Mouse (Mus musculus) CH12.LX (cell line): Measurements from ENCODE around the gene Fry. TPM values are rescaled to one million over a fixed set of nuclear protein-coding genes. Genes with fewer than 3 reads are reported as not detected.
A peak's percentile ranks its signal among the peaks of the same experiment; 100 is the strongest.

Experiments used
- DNase-seq: peaks from one replicate; pipeline ENCODE4 v3.0.0-alpha.2; 2013; ENCODE audit errors: extremely low read depth
- H3K27ac ChIP-seq: 2 replicates; pipeline ENCODE4 v1.5.1; 2012; ENCODE audit warnings: low read depth, mild to moderate bottlenecking, control low read depth, moderate library complexity; ENCODE audit not compliant: insufficient read depth
- H3K27me3 ChIP-seq: replicated peaks from 2 replicates; pipeline ENCODE3; 2012; ENCODE audit warnings: inconsistent platforms
- H3K36me3 ChIP-seq, 2 experiments: replicated peaks in 1 of 2; 2 replicates each; pipeline versions ENCODE3 to v1.6.1; 2012; ENCODE audit warnings: inconsistent platforms in 1 of 2, low read length in 1 of 2, mild to moderate bottlenecking in 1 of 2, mixed read lengths in 1 of 2, moderate library complexity in 1 of 2; ENCODE audit not compliant: control insufficient read depth in 1 of 2, insufficient read depth in 1 of 2
- H3K4me1 ChIP-seq, 2 experiments: 2 replicates each; pipeline ENCODE4 v1.6.1; 2012; ENCODE audit warnings: inconsistent platforms in 1 of 2, moderate library complexity in 1 of 2; ENCODE audit not compliant: insufficient read depth in 2 of 2, control insufficient read depth in 1 of 2
- H3K4me2 ChIP-seq: 2 replicates; pipeline ENCODE4 v1.6.1; 2012; ENCODE audit warnings: low read depth, mild to moderate bottlenecking, control low read depth; ENCODE audit not compliant: poor library complexity, insufficient read depth, severe bottlenecking
- H3K4me3 ChIP-seq, 3 experiments: fragments of 150-350 bp in 1 of 3; sonication (generic) in 1 of 3; replicated peaks in 1 of 3; 2 replicates each; pipeline versions ENCODE3 to v1.5.1; 2011 to 2012; ENCODE audit warnings: low read depth in 2 of 3, low read length in 2 of 3, mild to moderate bottlenecking in 2 of 3, moderate library complexity in 2 of 3, control low read depth in 1 of 3, improper control_type of control experiment in 1 of 3, inconsistent platforms in 1 of 3, mixed read lengths in 1 of 3; ENCODE audit not compliant: poor library complexity in 1 of 3
- H3K79me2 ChIP-seq: replicated peaks from 2 replicates; pipeline ENCODE4 v1.6.1; 2012; ENCODE audit warnings: mild to moderate bottlenecking, moderate library complexity; ENCODE audit not compliant: control insufficient read depth, poor library complexity, insufficient read depth, severe bottlenecking; ENCODE audit errors: extremely low read depth
- H3K9ac ChIP-seq: 2 replicates; pipeline ENCODE4 v1.6.1; 2012; ENCODE audit warnings: low read depth, mild to moderate bottlenecking, control low read depth, moderate library complexity; ENCODE audit not compliant: insufficient read depth
- H3K9me3 ChIP-seq: replicated peaks from 2 replicates; pipeline ENCODE3; 2012; ENCODE audit warnings: low read length, inconsistent platforms, mixed read lengths
- CHD2 ChIP-seq: IDR thresholded peaks from 2 replicates; pipeline ENCODE4 v1.6.1; 2011; ENCODE audit warnings: low read length, improper control_type of control experiment
- CTCF ChIP-seq, 2 experiments: IDR thresholded peaks in 1 of 2; conservative IDR thresholded peaks in 1 of 2; 2 replicates each; pipeline ENCODE4 v1.5.1; 2011 to 2012; ENCODE audit warnings: low read depth in 2 of 2, low read length in 2 of 2, improper control_type of control experiment in 1 of 2, inconsistent platforms in 1 of 2, mild to moderate bottlenecking in 1 of 2, moderate library complexity in 1 of 2
- E2F4 ChIP-seq: IDR thresholded peaks from 2 replicates; pipeline ENCODE4 v1.6.1; 2011; ENCODE audit warnings: low read depth, low read length, improper control_type of control experiment; ENCODE audit not compliant: insufficient replicate concordance
- ETS1 ChIP-seq: conservative IDR thresholded peaks from 2 replicates; pipeline ENCODE4 v1.6.1; 2012; ENCODE audit warnings: low read depth, mild to moderate bottlenecking, inconsistent platforms, low read length, improper control_type of control experiment, moderate library complexity
- GABPA ChIP-seq: IDR thresholded peaks from 2 replicates; pipeline ENCODE4 v1.6.1; 2012; ENCODE audit warnings: low read depth, low read length, improper control_type of control experiment, inconsistent platforms; ENCODE audit not compliant: insufficient replicate concordance
- JUND ChIP-seq: conservative IDR thresholded peaks from 2 replicates; pipeline ENCODE4 v1.6.1; 2011; ENCODE audit warnings: low read depth, low read length, improper control_type of control experiment
- KAT2A ChIP-seq: IDR thresholded peaks from 2 replicates; pipeline ENCODE4 v1.6.1; 2012; ENCODE audit warnings: low read length, improper control_type of control experiment, inconsistent platforms; ENCODE audit not compliant: insufficient replicate concordance
- MAX ChIP-seq: IDR thresholded peaks from 2 replicates; pipeline ENCODE4 v1.6.1; 2011; ENCODE audit warnings: low read length, improper control_type of control experiment
- MAZ ChIP-seq: IDR thresholded peaks from 2 replicates; pipeline ENCODE4 v1.6.1; 2012; ENCODE audit warnings: low read depth, mild to moderate bottlenecking, inconsistent platforms, low read length, improper control_type of control experiment, moderate library complexity
- MEF2A ChIP-seq: IDR thresholded peaks from 2 replicates; pipeline ENCODE4 v1.6.1; 2014; ENCODE audit warnings: low read depth, mild to moderate bottlenecking, inconsistent platforms, low read length, improper control_type of control experiment, borderline replicate concordance
- MXI1 ChIP-seq: IDR thresholded peaks from 2 replicates; pipeline ENCODE4 v1.6.1; 2011; ENCODE audit warnings: mild to moderate bottlenecking, low read depth, low read length, improper control_type of control experiment
- NELFE ChIP-seq: IDR thresholded peaks from 2 replicates; pipeline ENCODE4 v1.6.1; 2011; ENCODE audit warnings: low read depth, low read length, improper control_type of control experiment
- PAX5 ChIP-seq: IDR thresholded peaks from 2 replicates; pipeline ENCODE4 v1.6.1; 2012; ENCODE audit warnings: low read length, inconsistent platforms, mixed read lengths
- POLR2A ChIP-seq: IDR thresholded peaks from 2 replicates; pipeline ENCODE4 v1.6.1; 2011; ENCODE audit warnings: low read depth, mild to moderate bottlenecking, improper control_type of control experiment, low read length
- POLR2AphosphoS2 ChIP-seq: IDR thresholded peaks from 2 replicates; pipeline ENCODE4 v1.6.1; 2011; ENCODE audit warnings: low read depth, low read length, improper control_type of control experiment
- RAD21 ChIP-seq: IDR thresholded peaks from 2 replicates; pipeline ENCODE4 v1.6.1; 2011; ENCODE audit warnings: low read depth, mild to moderate bottlenecking, low read length, improper control_type of control experiment, moderate library complexity
- SIN3A ChIP-seq: IDR thresholded peaks from 2 replicates; pipeline ENCODE4 v1.6.1; 2012; ENCODE audit warnings: low read length, improper control_type of control experiment, inconsistent platforms
- TBP ChIP-seq: conservative IDR thresholded peaks from 2 replicates; pipeline ENCODE4 v1.6.1; 2011; ENCODE audit warnings: low read depth, low read length, improper control_type of control experiment
- TCF12 ChIP-seq: IDR thresholded peaks from 2 replicates; pipeline ENCODE4 v1.6.1; 2014; ENCODE audit warnings: low read depth, mild to moderate bottlenecking, inconsistent platforms, low read length, improper control_type of control experiment
- UBTF ChIP-seq: IDR thresholded peaks from 2 replicates; pipeline ENCODE4 v1.6.1; 2012; ENCODE audit warnings: low read depth, mild to moderate bottlenecking, inconsistent platforms, low read length, improper control_type of control experiment, moderate library complexity
- USF1 ChIP-seq: IDR thresholded peaks from 2 replicates; pipeline ENCODE4 v1.6.1; 2014; ENCODE audit warnings: low read depth, mild to moderate bottlenecking, inconsistent platforms, low read length, improper control_type of control experiment
- USF2 ChIP-seq: conservative IDR thresholded peaks from 2 replicates; pipeline ENCODE4 v1.6.1; 2011; ENCODE audit warnings: low read depth, low read length, improper control_type of control experiment
- ZC3H11A ChIP-seq: IDR thresholded peaks from 2 replicates; pipeline ENCODE4 v1.6.1; 2012; ENCODE audit warnings: low read depth, mild to moderate bottlenecking, inconsistent platforms, low read length, improper control_type of control experiment
- ZKSCAN1 ChIP-seq: IDR thresholded peaks from 2 replicates; pipeline ENCODE4 v1.6.1; 2012; ENCODE audit warnings: low read depth, inconsistent platforms, low read length, improper control_type of control experiment, borderline replicate concordance
- dilution Hi-C: fragments of 300-500 bp; cut with MboI; formaldehyde crosslinking; loops from 2 replicates; pipeline ENCODE4 v1.14.3; 2020; ENCODE audit warnings: low sequenced_read_pairs; ENCODE audit not compliant: extremely low pct_unique_long_range_greater_than_20kb, extremely low pct_ligation_motif_present
- in situ Hi-C: fragments of 300-500 bp; cut with MboI; formaldehyde crosslinking; loops from 3 replicates; pipeline ENCODE4 v1.14.3; 2019; ENCODE audit warnings: low sequenced_read_pairs, low pct_ligation_motif_present, low pct_unique_long_range_greater_than_20kb, mixed read lengths
- polyA plus RNA-seq: library from polyadenylated mRNA; unstranded; fragments of >175 nt; gene quantifications from 2 replicates; pipeline ENCODE4 v1.2.1, GENCODE M21; 2012; ENCODE audit warnings: low read depth; ENCODE audit not compliant: insufficient read length
- total RNA-seq, 2 experiments: library from RNA; depleted of rRNA; stranded (reverse); fragments of 300-350 nt in 1 of 2; fragments of >200 nt in 1 of 2; gene quantifications; 2 replicates each; pipeline ENCODE4 v1.2.3; 2012 to 2014

Fry gene
- total and polyA plus RNA-seq, 3 experiments = 0.34 to 0.80 (median 0.34) TPM

DNA sequence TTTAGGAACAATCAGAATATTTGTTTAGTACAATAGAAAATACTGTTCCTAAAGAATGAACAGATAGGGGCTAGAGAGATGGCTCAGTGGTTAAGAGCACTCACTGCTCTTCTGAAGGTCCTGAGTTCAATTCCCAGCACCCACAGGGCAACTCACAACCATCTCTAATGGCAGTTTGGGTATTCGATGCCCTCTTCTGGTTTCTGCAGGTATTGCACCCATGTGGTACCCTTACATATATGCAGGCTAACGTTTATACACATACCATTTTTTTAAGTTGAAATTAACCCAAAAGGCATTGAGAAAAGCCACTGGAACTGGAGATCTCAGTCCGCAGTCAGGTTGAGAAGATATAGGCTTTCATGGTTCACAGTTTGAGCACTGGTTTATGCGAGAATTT is 248.6 kb downstream of the Fry start:
- no peak for DNase-seq
- in situ Hi-C loops = no loop called here
- Histone ChIP-seq H3K9ac (no peak overlapping the region), H3K9me3 (peaks cover 27% of the 10 kb centered on the region)
- TF ChIP-seq E2F4 (no peak), CTCF (conservative IDR thresholded peaks at IDR 0.05 in 1 of 2, IDR thresholded peaks at IDR 0.05 in 1 of 2; ENCODE audit: low read depth in 2 of 2, low read length in 2 of 2) (peak; percentile 4 to 13; a peak in 1 of 4 replicates)
- TF ChIP-seq, all 38 proteins: peak for 1
- H3K36me3 ChIP-seq = no peaks in the 10 kb centered on the region
- H3K79me2 ChIP-seq = no peaks in the 10 kb centered on the region
- H3K27ac ChIP-seq = no peak overlapping the region
- dilution Hi-C loops = no loop called here
- no peak overlapping the region for H3K4me2 ChIP-seq
- no peak overlapping the region for H3K4me3 ChIP-seq
- H3K4me1 ChIP-seq = no peaks in the 10 kb centered on the region
- H3K27me3 ChIP-seq = no peaks in the 10 kb centered on the region

DNA sequence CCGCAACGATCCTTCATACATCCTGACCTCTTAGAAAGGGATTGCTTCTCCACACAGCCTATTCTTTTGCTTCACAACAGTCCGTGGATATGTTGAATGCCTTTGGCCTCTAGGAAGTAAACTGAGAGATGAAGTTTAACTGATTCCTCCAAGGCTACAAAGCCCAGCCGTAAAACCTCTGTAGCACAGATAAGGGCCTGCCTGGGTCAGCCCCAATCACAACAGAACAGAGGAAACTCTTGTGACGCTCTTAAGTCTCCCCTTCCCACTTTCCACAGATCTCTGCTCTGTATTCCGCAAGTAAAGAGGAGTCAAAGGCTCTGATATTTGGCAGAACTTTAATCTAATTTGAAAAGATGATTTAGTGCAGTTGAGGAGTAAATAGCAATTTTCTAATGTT is 251.8 kb downstream of the Fry start:
- H3K9me3 ChIP-seq = peaks cover 31% of the 10 kb centered on the region
- in situ Hi-C loops = no loop called here
- H3K9ac ChIP-seq = no peak overlapping the region
- no peak overlapping the region for H3K4me2 ChIP-seq
- no peaks in the 10 kb centered on the region for H3K27me3 ChIP-seq
- dilution Hi-C loops = no loop called here
- no peaks in the 10 kb centered on the region for H3K4me1 ChIP-seq
- no peaks in the 10 kb centered on the region for H3K79me2 ChIP-seq
- H3K36me3 ChIP-seq = no peaks in the 10 kb centered on the region
- DNase-seq = no peak
- no peak overlapping the region for H3K4me3 ChIP-seq
- no peak overlapping the region for H3K27ac ChIP-seq
- TF ChIP-seq POLR2A (no peak), ZKSCAN1 (no peak), USF1 (no peak), MEF2A (no peak), MAX (no peak), RAD21 (no peak), CTCF (conservative IDR thresholded peaks at IDR 0.05 in 1 of 2, IDR thresholded peaks at IDR 0.05 in 1 of 2; ENCODE audit: low read depth in 2 of 2, low read length in 2 of 2) (no peak), MXI1 (no peak), PAX5 (no peak), POLR2AphosphoS2 (no peak), ETS1 (no peak)

DNA sequence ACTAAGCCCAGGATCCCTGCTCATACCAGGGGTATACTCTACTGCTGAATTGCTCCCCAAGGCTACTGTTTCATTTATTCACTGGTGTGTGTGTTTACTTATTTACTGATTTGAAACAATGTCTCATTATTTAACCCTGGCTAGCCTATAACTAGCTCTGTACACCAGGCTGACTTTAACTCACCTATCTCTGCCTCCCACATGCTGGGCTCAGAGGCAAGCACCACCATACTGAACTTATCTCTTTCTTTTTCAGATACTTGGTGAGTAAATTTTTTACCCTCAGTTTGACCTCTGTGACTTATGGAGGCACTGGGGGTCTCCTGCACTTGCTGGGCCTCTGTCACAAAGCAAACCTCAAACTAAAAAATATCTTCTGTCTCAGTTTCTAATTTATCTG is 252.4 kb downstream of the Fry start:
- no peak overlapping the region for H3K27ac ChIP-seq
- no peaks in the 10 kb centered on the region for H3K79me2 ChIP-seq
- dilution Hi-C loops = no loop called here
- in situ Hi-C loops = no loop called here
- H3K36me3 ChIP-seq = no peaks in the 10 kb centered on the region
- no peak overlapping the region for H3K4me3 ChIP-seq
- no peak for DNase-seq
- H3K4me1 ChIP-seq = no peaks in the 10 kb centered on the region
- H3K9me3 ChIP-seq = peaks cover 27% of the 10 kb centered on the region
- no peak overlapping the region for H3K9ac ChIP-seq
- TF ChIP-seq ZC3H11A (no peak), TBP (no peak), GABPA (no peak), JUND (no peak), MXI1 (no peak), TCF12 (no peak), SIN3A (no peak), CHD2 (no peak), MAX (no peak), USF2 (no peak), MAZ (no peak), USF1 (no peak), ZKSCAN1 (no peak), MEF2A (no peak), NELFE (no peak), PAX5 (no peak), KAT2A (no peak), E2F4 (no peak), UBTF (no peak)
- TF ChIP-seq, all 38 proteins: peak for 0
- no peaks in the 10 kb centered on the region for H3K27me3 ChIP-seq
- H3K4me2 ChIP-seq = no peak overlapping the region
